Mouse (Mus musculus) B cell, adult 2 months (primary cell): ENCODE measurements around the gene Cabp4.

ENCODE experiments used
- DNase-seq, 2 experiments: peaks; one replicate each; pipeline ENCODE4 v3.0.0; 2022

Gene Cabp4

DNA sequence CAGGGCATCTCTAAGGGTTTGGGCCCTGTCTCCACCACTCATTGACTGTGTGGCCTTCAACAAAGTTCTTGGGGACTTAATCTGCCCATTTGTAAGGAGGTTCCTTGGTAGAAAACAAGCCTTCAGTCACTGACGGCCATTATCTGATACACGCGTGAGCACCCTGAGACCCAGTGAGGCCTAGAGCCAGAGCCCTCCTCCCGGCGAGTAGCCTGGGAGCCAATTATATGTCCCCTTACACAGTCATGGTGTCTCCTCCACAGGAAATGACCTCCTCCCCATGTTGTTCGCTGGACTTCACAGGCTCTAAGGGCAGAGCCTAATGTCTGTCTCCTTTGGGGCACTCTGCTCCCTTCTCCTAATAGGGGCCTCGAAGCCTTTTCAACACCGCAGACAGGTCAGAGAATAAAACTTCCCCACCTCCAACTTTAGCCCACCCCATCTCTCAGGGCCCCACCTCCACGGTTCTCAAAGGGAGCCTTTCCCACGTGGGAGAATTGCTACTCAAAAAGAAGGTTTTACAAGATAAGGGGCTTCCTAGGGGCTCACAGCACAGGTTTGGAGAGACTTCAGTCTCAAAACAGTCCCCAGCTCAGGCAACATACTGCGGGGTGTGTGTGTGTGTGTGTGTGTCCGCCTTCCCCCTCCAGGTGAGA is 2.7 kb upstream of the Cabp4 start:
- no peak for DNase-seq

DNA sequence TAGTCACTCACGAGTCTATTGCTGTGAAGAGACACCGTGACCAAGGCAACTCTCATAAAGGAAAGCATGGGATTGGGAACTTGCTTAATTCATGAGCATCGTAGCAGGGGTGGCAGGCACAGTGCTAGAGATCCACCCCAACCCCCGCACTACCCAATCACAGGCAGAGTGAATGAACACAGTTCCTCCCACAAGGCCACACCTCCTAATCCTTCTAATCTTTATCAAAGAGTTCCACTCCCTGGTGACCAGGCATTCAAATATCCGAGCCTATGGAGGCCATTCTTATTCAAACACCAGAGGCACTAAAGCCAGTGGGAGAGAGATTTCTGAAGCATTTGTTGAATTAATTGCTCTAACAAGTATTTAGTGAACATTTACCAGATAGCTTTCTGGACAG is 2.1 kb upstream of the Cabp4 start:
- no peak for DNase-seq

DNA sequence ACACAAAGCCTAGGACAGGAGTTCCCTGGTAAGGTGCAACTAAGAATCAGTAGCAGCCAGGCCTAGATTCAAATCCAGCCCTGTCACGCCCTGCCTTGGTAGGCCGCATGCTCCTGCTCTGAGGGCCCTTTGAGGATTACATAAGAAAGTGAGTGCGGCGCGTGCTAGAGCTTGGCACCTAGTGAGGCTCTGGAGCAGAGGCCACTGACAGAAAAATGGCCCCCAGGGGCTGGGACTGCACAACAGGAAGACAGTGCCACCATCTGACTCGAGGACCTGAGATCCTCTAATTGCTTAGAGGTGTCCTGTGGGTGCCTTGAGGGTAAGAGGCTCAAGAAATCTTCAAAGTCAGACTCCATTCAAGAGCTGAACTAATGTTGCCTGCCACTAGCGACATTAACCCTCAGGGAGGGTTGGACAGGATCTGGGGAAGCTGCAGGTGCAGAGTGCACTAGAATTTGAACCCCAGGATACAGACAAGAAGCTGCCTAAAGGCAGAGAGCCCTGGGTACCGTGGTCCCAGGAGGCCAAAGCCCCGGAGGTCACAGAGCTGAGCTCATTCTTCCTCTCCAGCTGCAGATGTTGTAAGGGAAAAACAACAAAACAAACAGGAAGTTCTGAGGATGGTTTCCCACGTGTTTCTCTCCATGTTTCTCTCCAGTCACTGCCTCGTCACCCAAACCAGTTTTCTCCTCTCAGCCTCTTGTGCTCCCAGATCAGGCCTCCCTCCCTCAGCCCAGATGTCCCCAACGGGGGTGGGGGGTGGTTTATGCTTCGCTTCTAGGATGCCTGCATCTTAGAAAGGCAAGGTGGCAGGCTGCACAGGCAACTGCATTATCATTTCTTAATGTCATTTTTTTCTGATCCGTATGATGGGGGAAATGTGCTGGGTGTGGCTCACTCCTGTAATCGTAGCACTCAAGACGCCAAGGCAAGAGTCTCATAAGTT is 991 bp upstream of the Cabp4 start:
- DNase-seq = peak; percentile 66 to 70

DNA sequence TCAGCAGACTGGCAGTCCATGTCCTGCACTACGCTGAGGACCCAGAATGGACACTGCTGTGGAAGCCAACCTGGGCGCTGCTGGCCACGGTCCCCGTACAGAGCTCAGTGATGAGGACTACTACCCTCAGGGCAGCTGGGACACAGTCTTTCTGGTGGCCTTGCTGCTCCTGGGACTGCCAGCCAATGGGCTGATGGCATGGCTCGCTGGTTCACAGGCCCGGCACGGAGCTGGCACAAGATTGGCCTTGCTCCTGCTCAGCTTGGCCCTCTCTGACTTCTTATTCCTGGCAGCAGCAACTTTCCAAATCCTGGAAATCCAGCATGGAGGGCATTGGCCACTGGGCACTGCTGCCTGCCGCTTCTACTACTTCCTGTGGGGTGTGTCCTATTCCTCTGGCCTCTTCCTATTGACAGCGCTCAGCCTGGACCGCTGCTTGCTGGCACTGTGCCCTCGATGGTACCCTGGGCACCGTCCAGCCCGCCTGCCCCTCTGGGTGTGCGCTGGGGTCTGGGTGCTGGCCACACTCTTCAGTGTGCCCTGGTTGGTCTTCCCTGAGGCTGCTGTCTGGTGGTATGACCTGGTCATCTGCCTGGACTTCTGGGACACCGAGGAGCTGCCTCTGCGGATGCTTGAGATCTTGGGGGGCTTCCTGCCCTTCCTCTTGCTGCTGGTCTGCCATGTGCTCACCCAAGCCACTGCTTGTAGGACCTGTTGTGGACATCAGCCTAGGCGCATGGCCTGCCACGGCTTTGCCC is 1.2 kb downstream of the Cabp4 start:
- DNase-seq = no peak

DNA sequence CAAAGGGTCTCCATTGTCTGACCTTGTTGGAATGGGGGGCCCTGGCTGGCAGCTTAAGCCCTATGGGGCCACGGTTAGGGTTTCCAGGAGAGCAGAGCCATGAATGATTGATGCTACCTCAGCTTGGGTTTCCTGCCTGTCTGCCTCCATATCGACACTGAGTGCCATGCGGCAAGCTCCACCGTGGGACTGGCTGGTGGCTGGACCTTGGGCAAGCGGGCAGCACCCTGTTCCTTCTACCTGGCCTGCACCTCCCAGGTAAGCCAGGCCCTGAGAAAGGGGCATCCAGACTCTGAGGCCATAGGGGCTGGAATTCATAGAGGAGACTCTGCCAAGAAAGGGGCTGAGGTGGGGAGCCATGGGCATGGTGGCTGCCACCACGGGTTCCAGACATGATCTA is 3.7 kb downstream of the Cabp4 start:
- DNase-seq = no peak

DNA sequence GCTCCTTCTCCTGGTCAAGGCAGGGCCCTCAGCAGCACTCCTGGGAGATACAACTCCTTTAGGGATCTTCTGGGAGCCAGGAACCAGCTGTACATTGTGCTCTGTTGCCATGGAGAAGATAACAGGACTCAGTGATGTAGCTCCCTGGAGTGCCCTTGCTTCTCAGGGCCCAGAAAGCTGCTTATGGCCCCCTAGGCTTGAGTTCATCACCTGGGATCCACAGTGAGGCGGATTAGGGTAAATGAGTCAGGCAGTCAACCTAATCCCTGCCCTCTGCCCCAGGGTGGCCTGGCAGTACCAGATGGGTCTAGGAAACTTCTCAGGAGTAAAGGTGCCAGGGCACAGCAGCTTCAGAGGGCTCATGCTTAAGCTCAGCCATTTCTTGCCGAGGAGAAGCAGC is 4.4 kb downstream of the Cabp4 start, which contains the start of gene Gpr152:
Gene Gpr152, plus strand, starts transcription at position 342 of the 400 bp plus-strand sequence.
- DNase-seq = no peak

DNA sequence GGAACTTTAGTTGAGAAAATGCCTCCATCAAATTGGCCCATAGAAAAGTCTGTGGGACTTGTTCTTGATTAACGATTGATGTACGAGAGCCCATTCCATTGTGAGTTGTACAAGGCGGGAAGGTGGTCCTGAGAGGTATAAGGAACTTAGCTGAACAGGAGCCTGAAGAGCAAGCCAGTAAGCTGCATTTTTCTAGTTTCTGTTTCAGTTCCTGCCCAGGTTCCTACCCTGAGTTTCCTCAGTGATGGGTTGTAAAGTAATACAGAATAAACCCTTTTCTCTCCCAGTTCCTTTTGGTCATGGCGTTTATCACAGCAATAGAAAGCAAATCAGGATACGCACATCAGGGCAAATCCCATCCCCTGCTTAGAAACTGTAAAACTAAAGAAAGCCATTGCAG is 5.9 kb downstream of the Cabp4 start:
- peak; percentile 47 to 53 for DNase-seq

DNA sequence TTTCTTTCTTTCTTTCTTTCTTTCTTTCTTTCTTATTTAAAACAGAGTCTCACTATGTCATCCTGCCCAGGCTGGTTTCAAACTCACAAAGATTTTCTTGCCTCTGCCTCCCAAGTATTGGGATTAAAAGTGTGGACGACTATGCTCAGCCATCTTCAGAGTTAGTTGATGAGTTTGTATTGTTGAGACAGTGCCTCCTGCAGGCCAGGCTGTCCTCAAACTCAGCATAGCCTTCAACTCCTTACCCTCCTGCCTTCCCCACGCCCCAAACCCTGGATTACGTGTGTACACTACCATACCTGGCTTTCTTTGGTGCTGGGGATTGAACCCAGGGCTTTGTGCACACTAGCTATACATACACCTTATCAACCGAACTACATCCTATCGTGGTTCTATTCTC is 7.4 kb downstream of the Cabp4 start:
- DNase-seq = no peak

DNA sequence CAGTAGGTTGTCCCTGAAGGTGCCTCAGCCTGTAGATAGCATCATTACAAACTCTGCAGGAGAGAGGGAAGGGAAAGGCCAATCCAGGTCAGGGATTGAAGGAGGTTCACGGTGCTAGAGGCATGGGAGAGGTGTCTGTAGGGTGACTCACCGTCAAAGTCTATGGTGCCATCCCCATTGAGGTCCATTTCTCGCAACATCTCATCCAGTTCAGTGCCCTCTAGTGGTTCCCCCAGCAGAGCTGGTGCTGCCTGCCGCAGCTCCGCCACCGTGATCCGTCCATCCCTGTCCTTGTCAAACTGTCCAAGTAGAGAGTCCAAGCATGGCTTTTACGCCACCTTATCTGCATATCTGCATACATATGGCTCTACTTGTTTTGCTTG is 7.9 kb downstream of the Cabp4 start:
- DNase-seq = peak; percentile 56 to 58

DNA sequence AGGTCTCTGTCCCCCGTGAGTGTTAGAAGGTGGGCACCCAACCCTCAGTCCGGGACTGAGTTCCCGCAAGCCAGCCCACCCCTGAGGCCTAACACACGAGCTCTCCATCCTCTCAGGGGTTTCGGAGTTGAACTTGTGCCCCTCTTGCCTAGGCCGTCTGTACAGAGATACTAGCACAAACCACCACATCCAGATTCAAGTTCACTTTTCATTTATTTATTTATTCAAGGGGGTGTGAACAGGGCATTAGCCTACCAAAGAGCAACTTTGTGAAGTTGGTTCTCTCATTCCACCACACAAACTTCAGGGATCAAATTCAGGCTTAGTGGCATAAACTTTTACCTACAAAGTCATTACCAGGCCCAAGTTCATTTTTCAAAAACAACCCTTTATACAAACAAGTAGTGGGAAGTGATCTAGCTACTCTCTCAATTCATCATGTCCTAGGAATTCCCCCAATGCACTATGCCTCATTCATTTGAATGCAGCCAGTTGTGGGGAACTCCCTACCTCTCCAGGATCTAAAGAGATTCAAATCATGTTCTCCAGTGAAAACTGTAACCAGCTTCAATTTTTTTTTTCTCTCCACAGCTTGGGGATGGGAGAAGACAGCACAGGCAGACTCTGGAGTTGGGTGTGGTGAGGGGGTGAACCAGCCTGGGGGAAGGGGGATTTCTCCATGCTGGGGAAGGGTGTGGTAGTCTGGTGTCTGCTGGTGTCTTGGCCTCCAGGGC is 8.4 kb downstream of the Cabp4 start:
- peak in 1 of 2 experiments; percentile 26 for DNase-seq

DNA sequence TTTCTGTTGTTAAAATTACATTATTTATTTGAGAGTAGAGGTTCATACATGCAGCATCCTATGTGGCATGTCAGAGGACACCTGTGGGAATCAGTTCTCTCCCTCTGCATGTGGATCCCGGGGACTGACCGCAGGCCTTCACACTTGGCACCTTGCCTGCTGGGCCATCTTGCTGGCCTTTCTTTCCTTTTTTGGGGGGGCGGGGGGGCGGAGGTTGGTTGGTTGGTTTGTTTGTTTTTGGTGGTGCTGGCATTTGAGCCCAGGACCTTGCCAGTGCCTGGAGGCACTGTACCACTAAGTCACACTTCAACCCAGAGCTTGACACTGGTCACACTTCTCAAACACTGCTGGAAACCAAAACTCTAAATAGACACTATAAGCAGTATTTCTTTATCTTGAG is 9.5 kb downstream of the Cabp4 start:
- DNase-seq = no peak

DNA sequence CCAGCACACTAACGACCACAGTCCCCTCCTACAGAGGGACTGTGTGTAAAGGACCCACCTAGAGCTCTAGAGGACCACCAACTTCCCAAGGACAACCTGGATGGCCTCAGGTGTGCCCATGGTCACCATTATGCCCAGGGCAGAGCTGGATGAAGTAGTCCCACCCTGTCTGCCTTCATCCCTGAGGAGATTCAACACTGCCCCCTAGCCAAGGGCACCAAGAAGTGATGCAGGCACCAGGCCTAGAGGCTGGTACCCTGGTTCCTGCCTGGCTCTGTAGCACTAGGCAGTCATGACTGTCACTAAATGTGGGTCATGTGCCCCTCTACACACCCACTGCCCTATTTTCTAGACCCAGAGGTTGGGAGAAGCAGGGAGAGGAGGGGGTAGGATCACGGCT is 12.1 kb downstream of the Cabp4 start:
- DNase-seq = no peak

DNA sequence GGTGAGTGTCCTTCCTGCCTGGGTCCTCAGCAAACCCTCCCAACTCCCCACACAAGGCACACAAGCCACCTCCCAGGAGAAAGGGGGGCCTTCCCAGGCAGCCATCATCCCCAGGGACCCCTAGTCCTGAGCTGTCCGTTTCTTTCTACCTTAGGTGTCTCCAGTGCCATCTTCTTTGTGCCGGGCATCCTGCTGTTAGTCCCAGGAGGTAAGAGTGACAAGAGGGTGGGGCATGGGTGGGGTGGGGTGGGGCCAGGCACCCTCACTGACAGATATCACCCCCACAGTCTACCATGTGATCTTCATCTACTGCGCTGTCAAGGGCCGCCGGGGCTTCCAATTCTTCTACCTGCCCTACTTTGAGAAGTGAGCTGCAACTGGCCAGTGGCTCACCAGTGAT is 12.8 kb downstream of the Cabp4 start:
- DNase-seq = no peak

DNA sequence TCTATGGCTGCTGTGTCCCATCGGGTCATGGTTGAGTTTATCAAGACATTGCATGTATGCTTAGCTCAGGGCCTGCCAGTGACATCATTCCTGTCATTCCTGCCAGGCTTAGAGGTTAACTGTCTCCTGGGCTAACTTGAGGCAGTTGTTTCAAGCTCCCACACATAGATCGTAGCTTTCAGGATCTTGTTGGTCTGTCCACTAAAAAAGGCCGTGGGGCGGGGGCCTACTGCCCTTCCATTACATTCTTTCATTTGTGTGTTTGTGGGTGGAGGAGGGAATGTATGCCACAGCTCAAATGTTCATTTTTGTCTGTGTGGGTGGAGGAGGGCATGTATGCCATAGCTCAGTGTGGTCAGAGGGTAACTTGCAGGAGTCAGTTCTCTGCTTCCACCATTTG is 13.7 kb downstream of the Cabp4 start:
- no peak for DNase-seq

DNA sequence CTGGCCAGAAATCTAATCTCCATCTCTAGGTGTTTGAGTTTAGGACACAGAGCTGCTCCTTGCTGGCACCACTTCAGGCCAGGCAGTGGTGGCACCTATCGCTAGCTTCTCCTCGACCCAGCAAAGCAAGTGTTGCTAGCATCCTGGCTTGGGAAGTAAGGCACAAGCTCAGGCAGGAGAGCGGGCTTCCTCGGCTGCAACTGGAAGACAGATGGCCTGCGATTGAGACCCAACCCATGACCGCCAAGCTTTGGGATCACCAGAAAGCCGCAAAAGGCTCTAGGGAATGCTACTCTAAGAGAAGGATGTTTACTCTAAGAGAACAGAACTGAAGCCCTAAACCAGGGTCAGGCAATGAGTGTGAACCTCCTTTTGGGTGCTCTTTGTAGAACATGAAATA is 14.4 kb downstream of the Cabp4 start:
- no peak for DNase-seq

DNA sequence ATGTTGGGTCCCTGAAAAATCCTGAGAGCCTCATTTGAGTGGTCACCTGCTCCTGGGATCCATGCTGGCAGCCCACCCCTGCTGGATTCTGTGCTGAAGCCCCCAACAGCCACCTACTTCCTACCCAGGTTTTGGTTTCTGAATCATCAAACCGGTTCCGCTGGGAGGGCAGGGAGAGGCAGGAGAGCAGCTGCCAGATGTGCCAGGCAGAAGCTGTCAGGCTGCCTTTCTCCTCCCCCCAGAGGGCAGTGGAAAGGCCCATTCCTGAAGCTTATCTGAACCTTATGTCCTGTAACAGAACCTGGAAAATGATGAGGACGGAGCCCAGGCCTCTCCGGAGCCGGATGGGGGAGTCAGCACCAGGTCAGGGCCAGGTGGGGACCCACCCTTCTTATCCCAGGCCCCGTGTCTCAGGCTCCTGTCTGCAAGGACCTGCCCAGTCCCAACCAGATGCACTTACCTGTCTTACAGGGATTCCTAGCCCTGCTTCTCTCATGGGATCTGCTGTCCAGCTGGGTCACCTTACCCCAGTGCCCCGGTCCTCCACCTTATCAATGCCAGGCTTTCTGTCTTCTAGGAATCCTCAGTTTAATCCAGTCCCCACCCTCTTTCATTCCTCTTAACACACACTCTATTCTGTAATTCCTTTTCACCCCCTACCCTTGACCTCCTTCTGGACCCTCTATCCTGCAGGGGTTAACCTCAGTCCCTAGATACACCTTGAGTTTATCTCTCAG is 16.9 kb downstream of the Cabp4 start:
- DNase-seq = no peak

DNA sequence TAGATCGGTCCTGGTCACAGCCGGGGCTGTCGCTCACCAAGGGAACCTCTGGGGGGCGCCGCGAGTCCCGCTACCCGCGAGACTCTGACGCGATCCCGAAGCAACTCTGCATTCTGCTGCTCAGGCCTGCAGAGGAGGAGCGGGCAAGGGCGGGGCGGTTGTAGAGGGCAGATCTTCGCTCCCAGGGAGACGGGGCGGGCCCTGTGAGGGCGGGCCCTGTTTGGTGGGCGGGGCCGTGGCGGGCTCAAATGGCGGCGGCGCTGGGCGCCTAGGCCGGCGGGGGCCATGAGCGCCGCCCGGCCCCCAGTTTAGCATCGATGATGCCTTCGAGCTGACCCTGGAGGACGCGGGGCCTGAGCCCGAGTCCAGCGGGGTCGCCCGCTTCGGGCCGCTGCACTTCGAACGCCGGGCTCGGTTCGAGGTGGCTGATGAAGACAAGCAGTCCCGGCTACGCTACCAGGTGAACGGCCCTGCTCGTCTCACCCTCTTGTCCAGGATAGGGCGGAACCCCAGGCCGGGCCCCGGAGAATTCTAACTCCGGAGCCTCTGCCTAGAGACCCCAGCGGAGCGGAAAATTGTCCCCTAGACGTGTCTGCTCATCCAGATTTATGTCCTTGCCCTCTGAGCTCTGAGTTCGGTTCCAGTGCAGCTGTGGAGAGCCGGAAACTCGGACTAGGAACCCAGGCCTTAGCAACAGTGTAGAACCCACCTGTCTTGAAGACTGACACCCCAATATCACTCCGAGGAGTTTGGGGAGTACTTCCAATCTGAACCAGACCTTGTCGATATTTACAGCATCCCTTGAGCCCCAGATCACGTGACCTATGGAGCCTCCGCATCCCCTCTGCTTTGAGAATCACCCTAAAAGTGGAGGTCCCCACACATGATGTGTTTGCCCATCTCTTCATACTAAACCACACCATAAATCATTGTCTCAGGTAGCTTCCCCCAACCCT is 17.8 kb downstream of the Cabp4 start, which contains the start of gene Aip:
Gene Aip, minus strand, starts transcription at position 118 of the 956 bp plus-strand sequence.
- DNase-seq = peak; percentile 99

DNA sequence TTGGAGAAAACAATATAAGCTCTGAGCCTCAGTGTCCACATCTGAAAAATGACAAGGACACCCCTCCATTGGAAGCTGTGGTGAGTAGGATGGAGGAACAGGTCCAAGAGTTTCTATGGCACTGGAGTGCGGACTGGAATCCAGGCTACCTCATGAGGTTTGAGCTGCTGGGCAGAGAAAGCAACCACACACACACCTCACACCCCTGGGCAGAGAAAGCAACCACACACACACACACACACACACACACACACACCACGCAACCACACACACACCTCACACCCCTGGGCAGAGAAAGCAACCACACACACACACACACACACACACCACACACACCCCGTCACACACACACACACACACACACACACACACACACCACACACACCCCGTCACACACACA is 18.6 kb downstream of the Cabp4 start:
- DNase-seq = peak in 1 of 2 experiments; percentile 28

DNA sequence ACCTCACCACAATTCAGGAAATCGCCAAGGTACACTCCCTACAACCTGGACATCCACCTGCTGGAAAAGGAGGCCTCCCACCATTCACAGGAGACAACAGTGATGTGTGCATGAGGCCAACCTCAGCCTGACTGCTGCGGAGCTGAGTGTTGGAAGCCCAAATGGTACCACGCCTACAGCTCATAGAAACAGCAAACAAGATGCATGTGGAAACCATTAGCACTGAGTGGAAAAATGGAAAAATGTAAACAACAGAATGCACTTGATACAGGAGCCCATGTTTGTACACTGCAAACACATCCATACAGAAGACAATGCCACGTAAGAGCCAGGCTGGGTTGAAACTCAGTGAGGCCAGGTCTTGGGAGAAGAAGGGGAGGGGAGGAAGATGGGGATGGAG is 19.4 kb downstream of the Cabp4 start:
- DNase-seq = no peak
